Mouse (Mus musculus) mouse embryonic stem cell (cell line): ENCODE measurements around the gene Nlrp3.

Source experiments
- in situ Hi-C, 2 experiments: fragments of 300-500 bp; cut with MboI; formaldehyde crosslinking; loops; 1 replicate in 1 of 2; 3 replicates in 1 of 2; pipeline ENCODE4 v1.14.3; 2019 to 2020; ENCODE audit warnings: low sequenced_read_pairs in 2 of 2, low pct_unique_long_range_greater_than_20kb in 1 of 2, mixed read lengths in 1 of 2; ENCODE audit not compliant: unreplicated experiment in 1 of 2

The Nlrp3 gene

DNA sequence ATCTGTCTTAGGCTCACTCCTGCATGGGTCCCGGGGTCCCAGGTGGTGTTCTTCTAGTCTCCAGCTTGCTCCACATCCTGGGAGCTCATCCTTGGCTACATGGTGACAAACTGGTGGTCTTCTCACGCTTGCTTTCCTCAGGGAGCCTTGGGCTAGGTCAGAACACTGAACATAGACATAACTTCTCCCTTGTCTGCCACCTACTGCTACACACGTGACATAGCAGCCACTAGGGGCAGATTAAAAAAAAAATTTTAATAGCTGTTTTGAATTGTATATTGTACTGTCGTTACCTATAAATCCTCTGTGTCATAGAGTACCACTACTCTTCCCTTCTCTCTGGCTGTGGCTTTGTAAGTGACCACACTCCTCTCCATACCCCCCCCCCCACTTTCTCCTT lies 54.7 kb downstream of the Nlrp3 start:
- in situ Hi-C loops: no loop called here

- in situ Hi-C loops: no loop called here
Observed at GRCm38 (mm10) chr11:59596950-59597349, 55.6 kb downstream of the Nlrp3 start.

DNA sequence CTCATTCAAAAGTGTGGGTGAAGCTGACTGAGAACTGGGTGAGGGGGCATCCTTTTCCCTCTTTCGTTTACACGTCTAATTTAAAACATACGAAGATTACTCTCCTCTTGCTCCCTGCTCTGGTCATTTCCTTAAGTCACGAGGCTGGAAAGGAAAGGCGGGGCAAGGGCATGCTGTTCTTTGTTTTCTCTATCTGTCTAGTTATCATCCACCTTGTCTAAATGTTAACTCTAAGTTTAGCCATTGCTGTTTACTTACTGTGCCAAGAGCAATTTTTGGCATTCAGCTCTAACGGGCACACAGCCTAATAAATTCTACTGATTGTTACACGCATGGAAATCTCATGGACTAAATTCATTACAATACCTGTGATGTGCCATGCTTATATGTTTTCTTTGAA lies 57.8 kb downstream of the Nlrp3 start:
- in situ Hi-C loops: no loop called here

- in situ Hi-C loops: no loop called here
Observed at GRCm38 (mm10) chr11:59600872-59601271, 59.5 kb downstream of the Nlrp3 start.

- in situ Hi-C loops: no loop called here
Observed at GRCm38 (mm10) chr11:59602287-59602686, 60.9 kb downstream of the Nlrp3 start.

DNA sequence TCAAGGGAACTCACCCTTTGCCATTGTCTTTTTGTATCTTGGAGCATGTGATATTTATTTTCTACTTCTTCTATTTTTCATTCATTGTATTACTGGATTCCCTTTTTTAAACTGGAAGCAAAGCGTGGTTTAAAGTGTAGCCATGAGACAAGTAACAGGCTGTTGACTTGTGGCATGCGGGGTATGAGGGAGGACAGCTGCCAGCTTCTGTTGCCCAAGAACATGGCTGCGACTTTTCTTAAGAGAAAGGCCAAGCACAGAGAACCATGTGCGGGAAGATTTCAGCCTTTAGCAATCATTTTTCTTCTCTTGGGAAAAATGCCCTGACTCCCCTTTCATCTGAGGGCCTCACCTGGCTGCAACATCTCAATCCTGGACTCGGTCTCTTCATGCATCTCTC lies 70.3 kb downstream of the Nlrp3 start:
- in situ Hi-C loops: no loop called here

GRCm38 (mm10) chr11:59614120-59614519 lies 72.8 kb downstream of the Nlrp3 start:
- in situ Hi-C loops: no loop called here
